Mouse (Mus musculus) embryo, embryonic 10 days (tissue): ENCODE results near the gene Tkt.

Experiments used
- DNase-seq: peaks from one replicate; pipeline ENCODE4 v3.0.0-alpha.2; 2015; ENCODE audit warnings: low spot score

Tkt gene

DNA sequence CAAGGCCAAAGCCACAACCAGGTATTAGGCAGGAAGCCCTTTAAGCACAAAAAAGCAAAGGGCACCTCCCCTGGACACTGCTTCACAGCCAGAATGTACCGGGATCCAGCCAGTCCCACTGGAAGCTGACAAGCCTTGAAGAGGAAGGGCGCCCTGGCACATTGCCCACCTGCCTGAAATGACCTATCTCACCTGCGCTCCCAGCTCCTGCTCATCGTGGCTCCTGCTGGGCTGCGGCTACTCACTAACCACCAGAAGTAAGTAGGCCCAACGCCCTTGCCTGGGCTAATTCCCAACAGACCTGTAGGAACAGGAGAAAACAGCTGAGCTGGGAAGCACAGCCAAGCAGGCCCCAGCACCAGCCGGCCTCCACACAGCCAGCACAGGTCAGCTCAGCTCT, 74.0 kb downstream of the Tkt start:
- DNase-seq: no peak

DNA sequence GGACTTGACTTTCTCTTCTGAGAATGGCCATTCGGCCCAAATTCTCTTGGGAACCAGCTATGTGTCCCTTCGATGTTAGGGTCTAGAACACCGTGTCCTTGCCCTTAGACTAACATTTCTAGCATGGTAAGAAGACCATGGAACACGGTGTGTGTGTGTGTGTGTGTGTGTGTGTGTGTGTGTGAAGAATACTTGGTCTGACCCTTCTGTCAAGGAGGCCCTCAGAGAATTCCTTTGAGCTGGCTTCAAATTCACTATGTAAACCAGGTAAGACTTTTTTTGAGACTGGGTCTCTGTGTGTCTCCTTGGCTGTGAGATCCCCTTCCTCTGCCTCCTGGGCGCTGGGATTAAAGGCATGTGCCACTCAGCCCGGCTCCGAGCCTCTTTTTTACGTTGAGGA, 74.4 kb downstream of the Tkt start:
- DNase-seq: no peak
